In genomic region chr11:120351250-120352092, GRCm38 (mm10) we compare ENCODE assay signal across 7 mouse cellular contexts. TPM values are rescaled to one million over a fixed set of nuclear protein-coding genes. Genes with fewer than 3 reads are reported as not detected.
DNase-seq lines count a peak whose midpoint lies in the region; ATAC-seq and TF ChIP-seq lines count a peak whose summit lies in the region.

No protein-coding gene starts in this region.

- H3K36me3 ChIP-seq in lung, postnatal 0 days (ENCODE audit: insufficient read depth, low read length): no peaks in the 10 kb centered on the region
- H3K36me3 ChIP-seq in embryonic facial prominence, embryonic 11.5 days (replicated peaks; ENCODE audit: control insufficient read depth, insufficient read depth, low read depth, low read length): peaks cover 2% of the 10 kb centered on the region; the same call in 1 of the 2 replicates
- peaks cover 17% of the 10 kb centered on the region for H3K36me3 ChIP-seq in heart, embryonic 13.5 days
- peaks cover 13% of the 10 kb centered on the region for H3K36me3 ChIP-seq in limb, embryonic 10.5 days
- H3K36me3 ChIP-seq in neural tube, embryonic 14.5 days (ENCODE audit: control insufficient read depth, insufficient read depth, low read length): 0 out of 2 replicates have a peak, but pooled peaks cover 3% of the 10 kb centered on the region

- no peak for TF ChIP-seq EP300 in lung, postnatal 0 days (IDR thresholded peaks at IDR 0.05)

- H3K9ac ChIP-seq in lung, postnatal 0 days (replicated peaks; ENCODE audit: low read depth): no peak overlapping the region
- no peak overlapping the region for H3K9ac ChIP-seq in embryonic facial prominence, embryonic 11.5 days (replicated peaks; ENCODE audit: low read length)
- H3K9ac ChIP-seq in heart, embryonic 13.5 days: peak overlapping the region; percentile 100
- H3K9ac ChIP-seq in neural tube, embryonic 14.5 days (replicated peaks; ENCODE audit: low read depth, low read length): no peak overlapping the region

- 0 out of 2 replicates have a peak overlapping the region, but pooled peaks have one; percentile 90 for H3K4me2 ChIP-seq in lung, postnatal 0 days (replicated peaks; ENCODE audit: low read depth, low read length)
- no peak overlapping the region for H3K4me2 ChIP-seq in embryonic facial prominence, embryonic 11.5 days (ENCODE audit: low read depth, low read length)
- peak overlapping the region; percentile 96 for H3K4me2 ChIP-seq in heart, embryonic 13.5 days
- H3K4me2 ChIP-seq in neural tube, embryonic 14.5 days (ENCODE audit: low read depth, low read length): peak overlapping the region; percentile 98; the same call in 1 of the 2 replicates

- no peak overlapping the region for H3K4me3 ChIP-seq in lung, postnatal 0 days (ENCODE audit: low read depth, low read length)
- no peak overlapping the region for H3K4me3 ChIP-seq in embryonic facial prominence, embryonic 11.5 days (ENCODE audit: low read depth, low read length)
- peak overlapping the region; percentile 100 for H3K4me3 ChIP-seq in heart, embryonic 13.5 days
- peak overlapping the region; percentile 99; the same call in 1 of the 2 replicates for H3K4me3 ChIP-seq in limb, embryonic 10.5 days
- no peak overlapping the region for H3K4me3 ChIP-seq in neural tube, embryonic 14.5 days (ENCODE audit: low read depth, low read length)

- DNase-seq in lung, postnatal 0 days (ENCODE audit: low spot score): peak; percentile 44
- DNase-seq in lung, postnatal 36 days: no peak
- DNase-seq in embryonic facial prominence, embryonic 11.5 days (ENCODE audit: low spot score): no peak
- no peak for DNase-seq in limb, embryonic 10.5 days (ENCODE audit: low spot score)
- DNase-seq in left cerebral cortex, adult 8-10 months (ENCODE audit: low spot score in 2 of 2): no peak

- H3K27ac ChIP-seq in lung, postnatal 0 days (ENCODE audit: low read length): peak overlapping the region; percentile 100
- peak overlapping the region; percentile 99 for H3K27ac ChIP-seq in embryonic facial prominence, embryonic 11.5 days (replicated peaks; ENCODE audit: low read depth, low read length)
- peak overlapping the region; percentile 100 for H3K27ac ChIP-seq in heart, embryonic 13.5 days (replicated peaks)
- peak overlapping the region; percentile 100 for H3K27ac ChIP-seq in limb, embryonic 10.5 days
- peak overlapping the region; percentile 100 for H3K27ac ChIP-seq in neural tube, embryonic 14.5 days (ENCODE audit: low read depth, low read length)

- no peaks in the 10 kb centered on the region for H3K27me3 ChIP-seq in lung, postnatal 0 days (replicated peaks; ENCODE audit: insufficient read depth, low read length)
- H3K27me3 ChIP-seq in embryonic facial prominence, embryonic 11.5 days (ENCODE audit: control insufficient read depth, insufficient read depth, low read length): no peaks in the 10 kb centered on the region
- no peaks in the 10 kb centered on the region for H3K27me3 ChIP-seq in heart, embryonic 13.5 days (replicated peaks)
- H3K27me3 ChIP-seq in limb, embryonic 10.5 days (ENCODE audit: low read depth, poor library complexity, severe bottlenecking): no peaks in the 10 kb centered on the region
- H3K27me3 ChIP-seq in neural tube, embryonic 14.5 days (ENCODE audit: control insufficient read depth, insufficient read depth, low read length): no peaks in the 10 kb centered on the region

- no peaks in the 10 kb centered on the region for H3K9me3 ChIP-seq in lung, postnatal 0 days (ENCODE audit: low read length)
- H3K9me3 ChIP-seq in embryonic facial prominence, embryonic 11.5 days (replicated peaks; ENCODE audit: control insufficient read depth, low read length): no peaks in the 10 kb centered on the region
- H3K9me3 ChIP-seq in heart, embryonic 13.5 days: no peaks in the 10 kb centered on the region
- no peaks in the 10 kb centered on the region for H3K9me3 ChIP-seq in limb, embryonic 10.5 days (replicated peaks)
- H3K9me3 ChIP-seq in neural tube, embryonic 14.5 days (ENCODE audit: control insufficient read depth, low read length): no peaks in the 10 kb centered on the region

- no peak for TF ChIP-seq CTCF in lung, postnatal 0 days (IDR thresholded peaks at IDR 0.05)

- 71% methylated on average over 10 of the region's 10 CpGs for WGBS in lung, postnatal 0 days
- WGBS in embryonic facial prominence, embryonic 11.5 days: 82% methylated on average over 10 of the region's 10 CpGs
- 78% methylated on average over 10 of the region's 10 CpGs for WGBS in heart, embryonic 13.5 days
- 85% methylated on average over 10 of the region's 10 CpGs for WGBS in limb, embryonic 10.5 days
- 83% methylated on average over 10 of the region's 10 CpGs for WGBS in neural tube, embryonic 14.5 days

- ATAC-seq in lung, postnatal 0 days: no peak
- no peak for ATAC-seq in embryonic facial prominence, embryonic 11.5 days (replicated peaks; ENCODE audit: insufficient number of reproducible peaks, low FRiP score, low TSS enrichment, low read depth)
- ATAC-seq in heart, embryonic 13.5 days (ENCODE audit: extremely low read depth, insufficient number of reproducible peaks, low FRiP score, low TSS enrichment): no peak
- no peak for ATAC-seq in neural tube, embryonic 14.5 days (ENCODE audit: low read depth)

- peaks cover 26% of the 10 kb centered on the region for H3K4me1 ChIP-seq in lung, postnatal 0 days (ENCODE audit: insufficient read depth, low read depth, low read length)
- H3K4me1 ChIP-seq in embryonic facial prominence, embryonic 11.5 days (ENCODE audit: control insufficient read depth, insufficient read depth, low read length): peaks cover 7% of the 10 kb centered on the region; the same call in 1 of the 2 replicates
- peaks cover 62% of the 10 kb centered on the region for H3K4me1 ChIP-seq in heart, embryonic 13.5 days
- peaks cover 54% of the 10 kb centered on the region for H3K4me1 ChIP-seq in limb, embryonic 10.5 days
- peaks cover 27% of the 10 kb centered on the region for H3K4me1 ChIP-seq in neural tube, embryonic 14.5 days (ENCODE audit: control insufficient read depth, insufficient read depth, low read length)

RNA-seq across cellular contexts. Expression of gene Actg1, which starts 3.1 kb away (rescaled TPM):
- polyA plus RNA-seq in lung, postnatal 0 days (2015; fragmentation: Nextera tagmentation; extraction: Ambion mirVana): 1,989 and 2,317 TPM in 2 replicates
- polyA plus RNA-seq in embryonic facial prominence, embryonic 11.5 days (2014; fragmentation: Nextera tagmentation; extraction: Ambion mirVana): 3,237 and 3,434 TPM in 2 replicates
- 1,234 and 1,290 TPM in 2 replicates for polyA plus RNA-seq in heart, embryonic 13.5 days (2015; fragmentation: Nextera tagmentation; extraction: Ambion mirVana)
- polyA plus RNA-seq in limb, embryonic 10.5 days (2016; fragmentation: Nextera tagmentation; extraction: Ambion mirVana): 3,099 and 3,197 TPM in 2 replicates
- polyA plus RNA-seq in neural tube, embryonic 14.5 days (2014; fragmentation: Nextera tagmentation; extraction: Ambion mirVana): 4,176 and 4,177 TPM in 2 replicates
- total RNA-seq in left cerebral cortex, adult 8-10 months (2022): 1,000 to 10,000 TPM; 1,267 to 1,347 (median 1,329) TPM

RNA-seq across cellular contexts. Expression of gene Fscn2, which starts 9.9 kb away (rescaled TPM):
- 0.36 and 0.74 TPM in 2 replicates for polyA plus RNA-seq in lung, postnatal 0 days (2015; fragmentation: Nextera tagmentation; extraction: Ambion mirVana)
- polyA plus RNA-seq in embryonic facial prominence, embryonic 11.5 days (2014; fragmentation: Nextera tagmentation; extraction: Ambion mirVana): 0.20 and 0.28 TPM in 2 replicates
- 0.31 and 0.50 TPM in 2 replicates for polyA plus RNA-seq in heart, embryonic 13.5 days (2015; fragmentation: Nextera tagmentation; extraction: Ambion mirVana)
- polyA plus RNA-seq in limb, embryonic 10.5 days (2016; fragmentation: Nextera tagmentation; extraction: Ambion mirVana): 0.35 and 0.74 TPM in 2 replicates
- 0.63 and 1.7 TPM in 2 replicates for polyA plus RNA-seq in neural tube, embryonic 14.5 days (2014; fragmentation: Nextera tagmentation; extraction: Ambion mirVana)
- total RNA-seq in left cerebral cortex, adult 8-10 months (2022): 1 to 10 TPM in 1 of 4 experiments, under 1 TPM in 1, not detected in 2; 0.37 to 1.2 TPM

RNA-seq across cellular contexts. Expression of gene Faap100, which starts 27.1 kb away (rescaled TPM):
- polyA plus RNA-seq in lung, postnatal 0 days (2015; fragmentation: Nextera tagmentation; extraction: Ambion mirVana): 18.1 and 19.6 TPM in 2 replicates
- 20.5 and 24.2 TPM in 2 replicates for polyA plus RNA-seq in embryonic facial prominence, embryonic 11.5 days (2014; fragmentation: Nextera tagmentation; extraction: Ambion mirVana)
- 29.1 and 33.5 TPM in 2 replicates for polyA plus RNA-seq in heart, embryonic 13.5 days (2015; fragmentation: Nextera tagmentation; extraction: Ambion mirVana)
- polyA plus RNA-seq in limb, embryonic 10.5 days (2016; fragmentation: Nextera tagmentation; extraction: Ambion mirVana): 34.2 and 40.6 TPM in 2 replicates
- polyA plus RNA-seq in neural tube, embryonic 14.5 days (2014; fragmentation: Nextera tagmentation; extraction: Ambion mirVana): 74.8 and 86.8 TPM in 2 replicates
- total RNA-seq in left cerebral cortex, adult 8-10 months (2022): 10 to 100 TPM; 14.0 to 17.2 (median 14.9) TPM

Comparison
In these comparisons a context has a peak if more than half of its experiments do, and no peak if none do; other contexts are left out.
1. H3K4me3 ChIP-seq: peak in heart, embryonic 13.5 days (single experiment) and limb, embryonic 10.5 days (single experiment); none in lung, postnatal 0 days (single experiment), embryonic facial prominence, embryonic 11.5 days (single experiment) and neural tube, embryonic 14.5 days (single experiment).
2. Peak in every context shown above with its lines, with median percentiles within 50 percentile points of each other: H3K27ac ChIP-seq.